Mouse (Mus musculus) liver, embryonic 11.5 days (tissue): ENCODE measurements at regions not wholly inside any gene's neighbourhood (a gene's known extent, or its start where the extent isn't known, plus 50 kb on each side); places are given as distances from the start of the nearest gene placed in this dataset.

Source experiments
- ATAC-seq: fragments of 200-750 bp; cut with Nextera tagmentation; replicated peaks from 2 replicates; pipeline ENCODE4 v1.8.0; 2017; ENCODE audit warnings: moderate number of reproducible peaks, mild to moderate bottlenecking, moderate TSS enrichment, moderate library complexity; ENCODE audit not compliant: low FRiP score
- DNase-seq: peaks from one replicate; pipeline ENCODE4 v3.0.0-alpha.2; 2017; ENCODE audit warnings: low spot score
- H3K27ac ChIP-seq: fragments of 300-500 bp; sonication (generic); 2 replicates; pipeline ENCODE4 v1.5.1; 2014; ENCODE audit warnings: mild to moderate bottlenecking, low read depth, low read length, control low read depth
- H3K27me3 ChIP-seq: fragments of 300-500 bp; sonication (generic); replicated peaks from 2 replicates; pipeline ENCODE4 v1.6.1; 2014; ENCODE audit warnings: low read length, mixed read lengths; ENCODE audit not compliant: control insufficient read depth, insufficient read depth
- H3K36me3 ChIP-seq: fragments of 300-500 bp; sonication (generic); 2 replicates; pipeline ENCODE4 v1.6.1; 2014; ENCODE audit warnings: mild to moderate bottlenecking, low read length, moderate library complexity, mixed read lengths; ENCODE audit not compliant: control insufficient read depth, insufficient read depth
- H3K4me1 ChIP-seq: fragments of 300-500 bp; sonication (generic); replicated peaks from 2 replicates; pipeline ENCODE4 v1.6.1; 2014; ENCODE audit warnings: low read length, mixed read lengths; ENCODE audit not compliant: control insufficient read depth, insufficient read depth
- H3K4me2 ChIP-seq: fragments of 300-500 bp; sonication (generic); 2 replicates; pipeline ENCODE4 v1.6.1; 2014; ENCODE audit warnings: mild to moderate bottlenecking, control low read depth, moderate library complexity
- H3K4me3 ChIP-seq: fragments of 300-500 bp; sonication (generic); 2 replicates; pipeline ENCODE4 v1.5.1; 2014; ENCODE audit warnings: low read depth, low read length, control low read depth
- H3K9ac ChIP-seq: fragments of 300-500 bp; sonication (generic); 2 replicates; pipeline ENCODE4 v1.6.1; 2014; ENCODE audit warnings: low read depth, low read length, control low read depth
- H3K9me3 ChIP-seq: fragments of 300-500 bp; sonication (generic); 2 replicates; pipeline ENCODE4 v1.6.1; 2016; ENCODE audit warnings: low read length, inconsistent platforms, mixed read lengths; ENCODE audit not compliant: control insufficient read depth
- WGBS: fragments of 180-500 bp; shearing (Covaris S2); extraction: QIAGEN DNeasy Blood & Tissue Kit; methylation state at CpG from one replicate; pipeline ENCODE4 v1.1.7; 2014; 5-methylcytosine and 5-hydroxymethylcytosine counted together

DNA sequence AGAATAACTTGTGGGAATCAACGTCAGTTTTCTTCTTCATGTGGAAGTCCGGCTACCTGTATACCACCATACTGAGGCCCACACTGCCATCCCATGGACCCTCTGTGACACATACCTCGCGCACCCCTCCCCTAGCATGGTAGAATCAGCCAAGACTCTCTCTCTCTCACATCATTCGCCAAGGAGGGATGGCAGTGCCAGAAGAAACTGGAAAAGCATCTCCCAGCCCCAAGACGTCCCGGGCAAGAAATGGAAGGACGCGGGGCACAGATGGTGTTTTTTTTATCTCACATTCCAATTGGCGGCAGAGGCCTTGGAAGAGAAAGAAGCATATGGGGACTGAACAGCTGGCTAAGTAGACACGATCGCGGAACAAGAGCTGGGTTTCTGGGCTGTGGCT is 152.0 kb downstream of the Tpra1 start:
- ATAC-seq (no peak), DNase-seq (no peak)
- WGBS: 86% methylated on average over 13 of the region's 13 CpGs
- Histone ChIP-seq H3K4me1 (no peaks in the 10 kb centered on the region), H3K36me3 (no peaks in the 10 kb centered on the region), H3K4me3 (no peak overlapping the region), H3K9me3 (no peaks in the 10 kb centered on the region), H3K9ac (no peak overlapping the region), H3K4me2 (no peak overlapping the region), H3K27me3 (no peaks in the 10 kb centered on the region), H3K27ac (no peak overlapping the region)

DNA sequence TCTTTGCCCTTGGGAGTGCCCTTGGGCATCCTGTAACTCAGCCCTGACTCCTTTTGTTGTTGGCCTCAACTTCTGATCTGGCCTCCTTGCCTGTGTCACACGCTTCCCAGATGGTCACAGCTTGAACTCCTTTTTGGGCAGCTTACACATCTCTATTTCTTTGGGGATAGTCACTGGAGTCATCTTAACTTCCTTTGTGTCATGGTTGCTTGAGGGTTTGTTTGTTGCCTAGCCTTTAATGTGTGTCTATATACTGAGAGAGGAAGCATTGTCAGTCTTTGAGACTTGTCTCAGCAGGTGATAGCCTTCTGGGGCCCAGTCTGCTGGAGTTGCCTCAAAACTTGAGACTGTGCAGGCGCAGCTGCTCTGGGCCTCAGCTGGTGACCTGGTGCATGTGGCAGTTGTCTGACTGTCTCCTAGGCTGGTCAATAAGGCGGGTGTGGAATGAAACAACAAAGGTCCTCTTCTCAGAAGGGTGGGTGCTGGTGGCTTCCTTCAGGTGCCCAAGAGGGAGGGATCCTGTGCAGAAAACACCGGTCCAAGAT is 157.5 kb downstream of the Tpra1 start:
- Histone ChIP-seq H3K9ac (no peak overlapping the region), H3K4me3 (no peak overlapping the region), H3K36me3 (no peaks in the 10 kb centered on the region), H3K4me2 (no peak overlapping the region), H3K9me3 (no peaks in the 10 kb centered on the region), H3K4me1 (no peaks in the 10 kb centered on the region), H3K27me3 (no peaks in the 10 kb centered on the region), H3K27ac (no peak overlapping the region)
- no peak for ATAC-seq
- DNase-seq: no peak
- WGBS: 71% methylated on average over 4 of the region's 4 CpGs

DNA sequence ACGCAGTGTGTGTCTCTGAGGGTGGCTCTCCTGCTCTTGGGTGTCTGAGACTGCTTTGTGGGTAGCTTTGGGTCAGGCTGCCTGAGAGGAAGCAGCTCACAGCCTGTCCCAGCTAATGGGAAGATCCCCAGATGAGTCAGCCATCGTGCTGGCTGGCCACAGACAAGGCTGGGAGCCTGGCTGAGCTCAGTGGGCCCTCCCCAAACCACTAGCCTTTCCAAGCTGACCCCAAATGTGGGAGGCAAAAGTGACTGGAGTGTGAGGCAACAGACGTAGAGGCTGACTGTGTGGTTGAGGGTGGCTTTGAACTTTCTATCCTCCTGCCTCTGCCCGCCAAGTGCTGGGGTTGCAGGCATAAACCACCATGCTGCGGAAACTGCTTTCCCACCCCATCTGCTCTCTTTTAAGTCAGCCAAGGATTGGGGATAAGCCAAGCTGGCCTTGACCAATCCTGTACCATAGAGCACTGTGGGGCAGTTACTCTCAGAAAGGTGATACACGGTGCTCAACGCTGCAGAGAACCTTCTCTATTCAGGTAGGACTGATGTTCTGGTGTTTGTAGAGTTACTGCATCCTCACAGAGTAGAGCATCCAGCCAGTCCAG is 163.0 kb downstream of the Tpra1 start:
- DNase-seq (no peak), ATAC-seq (no peak)
- no peak overlapping the region for H3K9ac ChIP-seq
- 72% methylated on average over 7 of the region's 7 CpGs for WGBS
- no peaks in the 10 kb centered on the region for H3K9me3 ChIP-seq
- no peaks in the 10 kb centered on the region for H3K4me1 ChIP-seq
- no peak overlapping the region for H3K4me2 ChIP-seq
- no peaks in the 10 kb centered on the region for H3K36me3 ChIP-seq
- H3K27ac ChIP-seq: no peak overlapping the region
- no peaks in the 10 kb centered on the region for H3K27me3 ChIP-seq
- H3K4me3 ChIP-seq: no peak overlapping the region

DNA sequence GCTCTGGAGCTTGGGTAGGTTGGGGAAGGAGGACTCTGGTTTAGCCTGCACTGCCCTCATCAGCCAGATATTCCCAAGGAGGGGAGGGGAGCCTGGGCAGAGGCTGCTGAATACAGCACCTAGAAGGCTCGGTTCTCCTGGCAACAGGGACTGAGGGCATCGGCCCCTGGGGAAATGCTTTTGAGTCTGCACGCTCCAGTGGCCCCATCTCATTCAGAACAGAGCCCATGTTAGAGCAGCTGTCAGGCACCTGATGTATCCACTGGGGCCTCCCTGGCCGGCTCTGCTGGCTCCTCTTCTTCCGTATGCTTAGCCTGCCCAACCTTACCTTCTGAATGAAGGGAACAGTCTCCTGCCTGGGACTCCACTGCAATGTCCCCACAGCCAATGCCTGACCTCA is 164.5 kb downstream of the Tpra1 start:
- H3K9me3 ChIP-seq: no peaks in the 10 kb centered on the region
- H3K4me3 ChIP-seq: no peak overlapping the region
- ATAC-seq: no peak

DNA sequence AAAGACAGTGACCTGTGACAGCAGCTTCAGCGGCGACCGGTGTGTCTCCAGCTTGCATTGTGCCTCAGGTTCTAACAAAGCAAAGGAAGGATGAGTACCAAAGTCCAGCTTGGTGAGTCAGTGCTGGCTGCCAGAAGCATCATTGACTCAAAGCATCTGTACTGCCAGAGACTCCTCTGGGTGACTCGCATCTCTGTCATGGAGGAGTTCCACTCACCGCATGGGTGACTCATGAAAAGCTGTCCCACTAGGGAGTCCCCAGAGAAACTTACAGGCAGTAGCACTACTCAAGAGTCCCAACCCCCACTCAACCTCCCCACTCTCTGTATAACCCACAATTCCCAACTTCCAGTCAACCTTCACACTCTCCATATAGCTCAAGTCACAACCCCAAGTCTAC is 166.2 kb downstream of the Tpra1 start:
- no peak overlapping the region for H3K4me2 ChIP-seq
- no peaks in the 10 kb centered on the region for H3K9me3 ChIP-seq
- H3K4me3 ChIP-seq: no peak overlapping the region
- H3K36me3 ChIP-seq: no peaks in the 10 kb centered on the region
- no peaks in the 10 kb centered on the region for H3K4me1 ChIP-seq
- H3K27me3 ChIP-seq: no peaks in the 10 kb centered on the region
- DNase-seq (no peak), ATAC-seq (no peak)
- no peak overlapping the region for H3K27ac ChIP-seq
- WGBS: 95% methylated on average over 5 of the region's 5 CpGs
- H3K9ac ChIP-seq: no peak overlapping the region

More for the DNA sequence above, 164.5 kb downstream of the Tpra1 start:
- no peaks in the 10 kb centered on the region for H3K4me1 ChIP-seq
- no peak overlapping the region for H3K4me2 ChIP-seq
- H3K27ac ChIP-seq: no peak overlapping the region
- no peak for DNase-seq
- H3K9ac ChIP-seq: no peak overlapping the region
- H3K36me3 ChIP-seq: no peaks in the 10 kb centered on the region
- WGBS: 87% methylated on average over 5 of the region's 5 CpGs
- H3K27me3 ChIP-seq: no peaks in the 10 kb centered on the region

DNA sequence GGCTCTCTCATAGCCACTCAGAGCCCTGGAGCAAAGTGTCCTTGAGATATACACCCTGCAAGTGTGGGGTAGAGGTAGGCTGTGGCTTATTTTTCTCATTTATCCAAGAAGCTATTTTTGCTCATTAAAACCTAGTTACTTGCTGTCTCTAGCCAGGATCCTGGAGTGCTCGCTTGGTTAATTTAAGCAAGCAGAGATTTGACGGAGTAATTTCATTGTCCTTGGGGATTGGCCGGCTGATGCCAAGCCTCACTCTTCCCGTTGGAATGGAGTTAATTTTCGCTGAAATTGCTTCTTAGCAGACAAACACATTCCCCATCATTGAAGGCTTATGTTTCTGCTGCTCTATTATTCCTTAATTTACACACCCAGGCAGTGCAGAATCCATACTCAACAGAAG is 167.1 kb downstream of the Tpra1 start:
- Histone ChIP-seq H3K4me2 (no peak overlapping the region), H3K36me3 (no peaks in the 10 kb centered on the region), H3K9me3 (no peaks in the 10 kb centered on the region), H3K27ac (no peak overlapping the region), H3K4me3 (no peak overlapping the region), H3K4me1 (no peaks in the 10 kb centered on the region), H3K27me3 (no peaks in the 10 kb centered on the region), H3K9ac (no peak overlapping the region)
- WGBS: 76% methylated on average over 5 of the region's 5 CpGs
- no peak for DNase-seq
- ATAC-seq: no peak

DNA sequence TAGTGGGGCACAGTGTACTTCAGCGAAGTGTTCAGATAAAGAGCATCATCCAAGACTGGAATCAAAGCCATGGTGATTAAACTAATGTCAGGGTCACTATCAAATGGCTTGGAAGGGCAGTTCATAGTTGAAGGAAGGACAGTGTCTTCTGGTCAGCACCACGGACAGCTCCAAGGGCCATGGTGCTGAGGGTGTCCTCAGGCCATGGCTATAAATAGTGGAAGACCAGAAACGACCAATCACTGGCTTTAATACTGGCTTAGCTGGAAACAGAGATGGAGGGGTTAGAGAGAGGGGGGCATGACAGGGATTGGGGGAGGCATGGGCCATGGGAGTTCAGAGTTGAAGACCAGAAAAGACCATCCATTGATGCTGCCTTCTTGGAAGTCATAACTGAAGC is 168.0 kb downstream of the Tpra1 start:
- no peaks in the 10 kb centered on the region for H3K27me3 ChIP-seq
- no peak overlapping the region for H3K4me2 ChIP-seq
- no peaks in the 10 kb centered on the region for H3K36me3 ChIP-seq
- no peaks in the 10 kb centered on the region for H3K4me1 ChIP-seq
- H3K9ac ChIP-seq: no peak overlapping the region
- DNase-seq (peak; percentile 47), ATAC-seq (no peak)
- WGBS: 13% methylated on average over 3 of the region's 3 CpGs
- no peak overlapping the region for H3K4me3 ChIP-seq
- no peaks in the 10 kb centered on the region for H3K9me3 ChIP-seq
- no peak overlapping the region for H3K27ac ChIP-seq

DNA sequence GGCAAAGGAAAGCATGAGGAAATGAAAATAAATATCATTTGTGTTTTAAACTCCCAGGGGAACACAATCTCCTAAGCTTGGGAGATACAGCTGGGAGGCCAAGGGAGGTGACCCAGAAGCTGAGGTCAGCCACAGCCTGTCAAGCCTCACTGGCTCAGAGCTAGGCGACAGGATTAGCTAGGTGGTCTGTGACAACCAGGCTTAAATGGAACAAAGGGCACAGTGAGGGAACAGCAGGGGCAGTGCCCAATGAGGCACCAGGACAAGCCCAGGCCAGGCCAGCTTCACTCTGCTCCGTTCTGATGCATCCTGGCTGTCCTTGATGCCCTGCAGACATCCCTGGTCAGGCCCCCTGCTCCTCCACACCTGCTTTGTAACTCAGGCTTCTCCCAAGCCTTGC is 169.7 kb downstream of the Tpra1 start:
- Histone ChIP-seq H3K4me3 (no peak overlapping the region), H3K27ac (no peak overlapping the region), H3K4me1 (no peaks in the 10 kb centered on the region), H3K27me3 (no peaks in the 10 kb centered on the region), H3K36me3 (no peaks in the 10 kb centered on the region), H3K9ac (no peak overlapping the region), H3K9me3 (no peaks in the 10 kb centered on the region), H3K4me2 (no peak overlapping the region)
- ATAC-seq: no peak
- DNase-seq: no peak
- WGBS: 44% methylated on average over 2 of the region's 2 CpGs

DNA sequence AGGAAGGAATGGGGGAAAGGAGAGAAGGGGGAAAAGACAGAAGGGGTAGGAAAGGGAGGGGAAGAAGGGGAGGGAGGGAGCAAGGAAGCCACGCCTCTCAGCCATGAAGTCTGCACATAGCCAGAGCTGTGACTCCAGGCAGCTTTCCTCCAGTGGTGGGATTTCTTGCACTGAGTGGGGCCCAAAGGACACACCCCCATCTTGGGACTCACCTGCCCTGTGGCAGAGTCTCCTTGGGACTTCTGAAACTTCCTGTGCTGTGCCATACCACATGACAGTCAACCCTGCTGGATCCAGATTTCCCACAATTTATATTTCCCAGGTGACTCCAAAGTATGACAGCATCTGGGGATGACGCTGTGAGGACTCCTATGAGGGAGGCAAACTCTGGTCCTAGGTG is 170.5 kb downstream of the Tpra1 start:
- WGBS: 64% methylated on average over 2 of the region's 2 CpGs

More for the DNA sequence above, 170.5 kb downstream of the Tpra1 start:
- no peaks in the 10 kb centered on the region for H3K36me3 ChIP-seq
- no peak overlapping the region for H3K9ac ChIP-seq
- no peak overlapping the region for H3K27ac ChIP-seq
- no peaks in the 10 kb centered on the region for H3K9me3 ChIP-seq
- H3K4me2 ChIP-seq: no peak overlapping the region
- ATAC-seq: no peak
- H3K4me3 ChIP-seq: no peak overlapping the region
- H3K27me3 ChIP-seq: no peaks in the 10 kb centered on the region
- DNase-seq: no peak
- no peaks in the 10 kb centered on the region for H3K4me1 ChIP-seq
